Mouse (Mus musculus) embryonic fibroblast, embryonic 13.5 days (primary cell): Measurements from ENCODE around the gene Pou2f3.

Experiments
- CTCF ChIP-seq: IDR thresholded peaks from 2 replicates; pipeline ENCODE4 v1.5.1; 2011; ENCODE audit warnings: mild to moderate bottlenecking, control low read depth, low read length, moderate library complexity, borderline replicate concordance; ENCODE audit not compliant: insufficient read depth
- POLR2A ChIP-seq: IDR thresholded peaks from 2 replicates; pipeline ENCODE4 v1.6.1; 2011; ENCODE audit warnings: low read depth, mild to moderate bottlenecking, control low read depth, low read length, moderate library complexity

DNA sequence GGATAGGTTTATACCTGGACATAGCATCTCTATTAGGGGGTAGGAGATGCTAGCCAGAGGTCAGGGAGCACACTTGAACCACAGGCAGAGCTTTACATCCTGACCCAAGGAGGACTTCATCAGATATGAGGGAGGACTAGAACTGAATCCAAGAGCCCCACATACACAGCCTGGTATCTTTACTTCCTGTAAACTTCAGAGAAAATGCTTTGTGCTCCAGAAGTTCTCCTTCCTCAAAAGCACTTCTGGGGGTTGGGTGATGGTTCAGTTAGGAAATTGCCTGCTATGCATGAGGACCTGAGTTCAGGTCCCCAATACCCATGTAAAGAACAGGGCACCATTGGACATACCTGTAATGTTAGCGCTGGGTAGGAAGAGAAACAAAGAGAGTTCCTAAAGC is 23.3 kb upstream of the Pou2f3 start:
- TF ChIP-seq CTCF: no peak
- TF ChIP-seq POLR2A: no peak
